ENCODE assay signal across 8 mouse cellular contexts in the genomic region with DNA sequence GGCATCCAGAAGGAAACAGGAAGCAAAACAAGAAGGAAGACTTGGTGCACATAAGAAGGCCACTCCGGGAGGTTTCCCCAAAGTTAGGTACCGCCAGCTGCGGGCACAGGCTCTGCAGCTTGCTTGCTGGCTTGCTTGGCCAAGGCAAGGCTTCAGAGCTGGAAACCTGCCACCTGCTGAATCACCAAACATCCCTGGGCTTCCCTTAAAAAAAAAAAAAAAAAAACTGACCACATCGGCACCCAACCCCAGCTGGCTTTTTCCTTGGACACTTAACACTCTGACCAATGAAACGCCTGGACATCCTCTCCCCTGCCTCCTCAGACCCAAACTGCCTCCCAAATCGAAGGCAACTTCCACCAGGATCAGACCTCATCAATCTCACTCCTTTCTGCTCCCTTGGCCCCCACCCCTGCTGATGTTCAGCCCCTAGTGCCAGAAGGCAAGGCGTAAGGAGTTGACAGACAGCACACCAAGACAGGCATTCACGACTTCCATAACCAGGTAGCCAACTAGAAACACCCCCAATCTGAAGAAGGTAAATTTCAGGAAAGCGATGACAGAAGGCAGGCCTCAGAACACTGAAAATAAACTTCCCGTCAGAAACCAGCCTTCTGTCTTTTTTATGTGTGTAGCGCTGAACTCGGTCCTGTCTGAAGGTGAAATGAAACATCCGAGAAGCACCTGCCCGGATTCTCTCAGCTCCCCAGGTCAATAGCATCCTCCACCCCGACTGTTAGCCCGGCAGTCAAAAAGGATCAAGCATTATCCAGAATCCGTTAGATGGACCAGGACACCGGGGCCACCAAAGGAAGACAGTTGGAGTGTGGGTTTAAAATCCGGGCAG. TPM values are rescaled to one million over a fixed set of nuclear protein-coding genes. Genes with fewer than 3 reads are reported as not detected.
DNase-seq lines count a peak whose midpoint lies in the region; ATAC-seq lines count a peak whose summit lies in the region.

No protein-coding gene starts in this region.

- peaks cover 34% of the 10 kb centered on the region for H3K4me1 ChIP-seq in forebrain, embryonic 10.5 days

- peak overlapping the region; percentile 80 for H3K4me3 ChIP-seq in forebrain, embryonic 10.5 days

- H3K27me3 ChIP-seq in forebrain, embryonic 10.5 days (ENCODE audit: poor library complexity, severe bottlenecking): peaks cover 14% of the 10 kb centered on the region

- peak; percentile 27 for DNase-seq in CD4-positive helper T cell, adult 2 months (ENCODE audit: low read depth, low spot score)
- peak; percentile 73 to 80 for DNase-seq in adrenal gland, adult 18-20 months (ENCODE audit: low spot score in 2 of 2)
- DNase-seq in forebrain, embryonic 10.5 days (ENCODE audit: extremely low spot score, low spot score): no peak
- peak; percentile 74 to 81 for DNase-seq in heart, postnatal 14 days
- peak; percentile 90 to 93 for DNase-seq in kidney, postnatal 36 days
- peak; percentile 79 for DNase-seq in lung, postnatal 10 days
- DNase-seq in right cerebral cortex, postnatal 4 days: peak; percentile 44

- peaks cover 9% of the 10 kb centered on the region for H3K36me3 ChIP-seq in forebrain, embryonic 10.5 days (replicated peaks)

- H3K27ac ChIP-seq in forebrain, embryonic 10.5 days: no peak overlapping the region

- 29% methylated on average over 19 of the region's 19 CpGs for WGBS in forebrain, embryonic 10.5 days

- ATAC-seq in megakaryocyte progenitor cell, adult 5-6 weeks (replicated peaks; ENCODE audit: poor library complexity): no peak

- H3K9me3 ChIP-seq in forebrain, embryonic 10.5 days: peaks cover 4% of the 10 kb centered on the region; the same call in 1 of the 2 replicates

- intact Hi-C loops in heart, postnatal 14 days (cut with DNase I): loop anchor here (2.0 to 5.0 kb wide), 8 partner anchors 40 to 354 kb away; a partner anchor contains a TSS

RNA-seq across cellular contexts. Expression of a gene that starts 2.7 kb away (rescaled TPM):
- total RNA-seq in adrenal gland, adult 18-20 months (2021): 10 to 100 TPM; 65.1 to 85.4 TPM
- polyA plus RNA-seq in forebrain, embryonic 10.5 days (2016; fragmentation: Nextera tagmentation; extraction: Ambion mirVana): 14.1 and 15.1 TPM in 2 replicates
- total RNA-seq in heart, postnatal 14 days (2021): 10 to 100 TPM; 75.1 to 77.5 TPM
- 15.9 and 24.8 TPM in 2 replicates for total RNA-seq in megakaryocyte progenitor cell, adult 5-6 weeks (2015)
- total RNA-seq in megakaryocyte progenitor cell, adult 5-6 weeks (2017): 16.4 and 21.5 TPM in 2 replicates
